In the genomic region with DNA sequence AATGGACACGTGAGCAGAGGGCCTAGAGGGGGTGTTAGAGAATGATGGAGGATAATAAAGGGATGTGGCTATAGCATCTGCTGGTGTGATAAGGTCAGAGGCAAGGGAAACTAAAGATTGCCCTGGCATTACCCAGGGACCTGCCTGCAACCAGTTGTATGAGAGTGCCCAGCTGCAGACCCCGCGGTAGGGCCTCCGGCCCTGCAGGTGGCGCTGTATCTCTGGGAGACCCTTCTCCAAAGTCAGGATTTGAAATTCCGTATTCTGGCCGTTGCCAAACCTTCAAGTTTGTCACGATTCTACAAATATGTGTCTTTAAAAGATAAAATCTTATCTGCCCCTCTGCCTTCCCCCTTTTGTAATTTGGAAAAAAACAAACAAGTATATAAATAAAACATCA, we compare ENCODE assay signal across 19 mouse cellular contexts. TPM values are rescaled to one million over a fixed set of nuclear protein-coding genes. Genes with fewer than 3 reads are reported as not detected.
A peak's percentile ranks its signal among the peaks of the same experiment; 100 is the strongest.
DNase-seq lines count a peak whose midpoint lies in the region; TF ChIP-seq lines count a peak whose summit lies in the region.
"Had no signal": no experiment of that assay in that cellular context is flagged by ENCODE, and none has a peak within 500 bp of the region (broad histone marks: within the 10 kb centered on the region; RNA-seq: fewer than 3 reads in every experiment).

No protein-coding gene starts in this region.

- TF ChIP-seq CTCF in layer of hippocampus, adult 2 months (conservative IDR thresholded peaks at IDR 0.05), result peak; percentile 39

- H3K4me3 ChIP-seq in layer of hippocampus, adult 2 months, result no peak overlapping the region
- H3K4me3 ChIP-seq: erythroblast, embryonic 14.5 days; hindbrain, embryonic 13.5 days; left cerebral cortex, adult 2 months; limb, embryonic 13.5 days; midbrain, embryonic 12.5 days had no signal

- intact Hi-C loops in gastrocnemius, postnatal 36 days (cut with DNase I), result no loop called here

- DNase-seq in layer of hippocampus, adult 2 months (ENCODE audit: low spot score in 2 of 2), result no peak
- DNase-seq in layer of hippocampus, postnatal 10 days (ENCODE audit: low spot score in 2 of 2), result no peak
- DNase-seq in thymus, postnatal 4 days, result peak; percentile 29
- no peak for DNase-seq in thymus, postnatal 14 days
- peak; percentile 52 for DNase-seq in R1 (ENCODE audit: low read depth, low spot score)
- peak; percentile 63 for DNase-seq in testis, postnatal 14 days (ENCODE audit: low spot score)
- DNase-seq in thymus, postnatal 10 days (ENCODE audit: low spot score in 2 of 2), result no peak
- DNase-seq in gastrocnemius, postnatal 36 days, result no peak
- DNase-seq: adrenal gland, adult 2 months; cerebellum, adult 9-11 months; forebrain, postnatal 0 days; heart, adult 11 months; kidney, adult 2 months; lung, postnatal 10 days had no signal

- H3K27ac ChIP-seq in layer of hippocampus, adult 2 months, result no peak overlapping the region
- H3K27ac ChIP-seq: hindbrain, embryonic 13.5 days; left cerebral cortex, adult 2 months; limb, embryonic 13.5 days; midbrain, embryonic 12.5 days had no signal

RNA-seq across cellular contexts. Expression of a gene that starts 5.9 kb away (rescaled TPM):
- not detected for total RNA-seq in layer of hippocampus, adult 2 months (2021)
- not detected for total RNA-seq in layer of hippocampus, postnatal 10 days (2021)
- total RNA-seq in gastrocnemius, postnatal 36 days (2021), result not detected
- total RNA-seq: adrenal gland, adult 2 months; left cerebral cortex, adult 2 months had no signal

Comparison
In these comparisons a context has a peak if more than half of its experiments do, and no peak if none do; other contexts are left out.
1. DNase-seq: peak in thymus, postnatal 4 days (single experiment), R1 (single experiment) and testis, postnatal 14 days (single experiment); none in layer of hippocampus, adult 2 months (0 of 2), layer of hippocampus, postnatal 10 days (0 of 2), thymus, postnatal 14 days (single experiment), thymus, postnatal 10 days (0 of 2) and gastrocnemius, postnatal 36 days (0 of 2).